Mouse (Mus musculus) limb, embryonic 11.5 days (tissue): ENCODE results near the gene Myo15b. TPM values are rescaled to one million over a fixed set of nuclear protein-coding genes. Genes with fewer than 3 reads are reported as not detected.

Experiments used
- ATAC-seq: fragments of 200-750 bp; cut with Nextera tagmentation; 2 replicates; pipeline ENCODE4 v1.8.0; 2017; ENCODE audit warnings: low read depth; ENCODE audit not compliant: insufficient number of reproducible peaks, low FRiP score, low TSS enrichment
- DNase-seq: peaks from one replicate; pipeline ENCODE4 v3.0.0-alpha.2; 2015; ENCODE audit warnings: low spot score
- H3K27ac ChIP-seq: fragments of 300-500 bp; sonication (generic); replicated peaks from 2 replicates; pipeline ENCODE4 v1.5.1; 2014; ENCODE audit warnings: low read depth, mild to moderate bottlenecking, low read length
- H3K27me3 ChIP-seq: fragments of 300-500 bp; sonication (generic); 2 replicates; pipeline ENCODE4 v1.6.1; 2014; ENCODE audit warnings: mild to moderate bottlenecking, low read length, mixed read lengths; ENCODE audit not compliant: control insufficient read depth, insufficient read depth
- H3K36me3 ChIP-seq: fragments of 300-500 bp; sonication (generic); 2 replicates; pipeline ENCODE4 v1.6.1; 2014; ENCODE audit warnings: mild to moderate bottlenecking, low read length, moderate library complexity, mixed read lengths; ENCODE audit not compliant: control insufficient read depth, insufficient read depth
- H3K4me1 ChIP-seq: fragments of 300-500 bp; sonication (generic); 2 replicates; pipeline ENCODE4 v1.6.1; 2014; ENCODE audit warnings: low read length, mixed read lengths; ENCODE audit not compliant: control insufficient read depth, insufficient read depth
- H3K4me2 ChIP-seq: fragments of 300-500 bp; sonication (generic); 2 replicates; pipeline ENCODE4 v1.6.1; 2014; ENCODE audit warnings: low read depth, mild to moderate bottlenecking, moderate library complexity; ENCODE audit not compliant: severe bottlenecking
- H3K4me3 ChIP-seq: fragments of 300-500 bp; sonication (generic); 2 replicates; pipeline ENCODE4 v1.5.1; 2014; ENCODE audit warnings: low read depth, low read length
- H3K9ac ChIP-seq: fragments of 300-500 bp; sonication (generic); 2 replicates; pipeline ENCODE4 v1.6.1; 2014; ENCODE audit warnings: mild to moderate bottlenecking, low read length
- H3K9me3 ChIP-seq: fragments of 300-500 bp; sonication (generic); 2 replicates; pipeline ENCODE4 v1.6.1; 2016; ENCODE audit warnings: low read length; ENCODE audit not compliant: control insufficient read depth
- WGBS: fragments of 180-500 bp; shearing (Covaris S2); extraction: QIAGEN DNeasy Blood & Tissue Kit; methylation state at CpG from one replicate; pipeline ENCODE4 v1.1.7; 2014; 5-methylcytosine and 5-hydroxymethylcytosine counted together
- polyA plus RNA-seq: library from polyadenylated mRNA; unstranded; fragments of >200 nt; fragmentation: Nextera tagmentation; extraction: Ambion mirVana; gene quantifications from 2 replicates; pipeline ENCODE4 v1.2.1, GENCODE M21; 2014

Gene Myo15b
- polyA plus RNA-seq, 1 experiment from 2014 or later, result 0.11 TPM

DNA sequence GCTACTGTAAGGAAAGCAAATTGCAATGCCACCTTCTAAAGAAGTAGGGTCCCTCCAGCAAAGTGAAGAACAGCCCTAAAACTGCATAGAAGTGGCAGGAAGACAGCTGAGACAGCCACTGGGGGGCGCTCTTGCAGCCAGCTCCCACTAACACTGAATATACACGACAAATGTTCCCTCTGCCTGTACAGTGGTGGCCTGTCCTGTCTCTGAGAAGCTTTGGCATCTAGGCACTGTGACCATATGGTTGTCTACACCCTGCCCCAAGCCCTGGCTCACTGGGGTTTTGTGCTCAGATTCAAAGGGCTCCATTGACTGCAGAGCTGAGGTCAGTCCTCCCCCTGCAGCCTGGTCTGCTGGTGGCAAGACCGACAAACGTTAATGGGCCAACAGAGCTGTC is 40.7 kb downstream of the Myo15b start:
- ATAC-seq (no peak), DNase-seq (peak; percentile 51)
- Histone ChIP-seq H3K36me3 (peaks cover 4% of the 10 kb centered on the region; the same call in 1 of the 2 replicates), H3K4me2 (no peak overlapping the region), H3K4me3 (no peak overlapping the region), H3K9ac (no peak overlapping the region), H3K27ac (no peak overlapping the region), H3K4me1 (peaks cover 9% of the 10 kb centered on the region), H3K27me3 (no peaks in the 10 kb centered on the region), H3K9me3 (no peaks in the 10 kb centered on the region)
- WGBS, result 20% methylated on average over 4 of the region's 4 CpGs

DNA sequence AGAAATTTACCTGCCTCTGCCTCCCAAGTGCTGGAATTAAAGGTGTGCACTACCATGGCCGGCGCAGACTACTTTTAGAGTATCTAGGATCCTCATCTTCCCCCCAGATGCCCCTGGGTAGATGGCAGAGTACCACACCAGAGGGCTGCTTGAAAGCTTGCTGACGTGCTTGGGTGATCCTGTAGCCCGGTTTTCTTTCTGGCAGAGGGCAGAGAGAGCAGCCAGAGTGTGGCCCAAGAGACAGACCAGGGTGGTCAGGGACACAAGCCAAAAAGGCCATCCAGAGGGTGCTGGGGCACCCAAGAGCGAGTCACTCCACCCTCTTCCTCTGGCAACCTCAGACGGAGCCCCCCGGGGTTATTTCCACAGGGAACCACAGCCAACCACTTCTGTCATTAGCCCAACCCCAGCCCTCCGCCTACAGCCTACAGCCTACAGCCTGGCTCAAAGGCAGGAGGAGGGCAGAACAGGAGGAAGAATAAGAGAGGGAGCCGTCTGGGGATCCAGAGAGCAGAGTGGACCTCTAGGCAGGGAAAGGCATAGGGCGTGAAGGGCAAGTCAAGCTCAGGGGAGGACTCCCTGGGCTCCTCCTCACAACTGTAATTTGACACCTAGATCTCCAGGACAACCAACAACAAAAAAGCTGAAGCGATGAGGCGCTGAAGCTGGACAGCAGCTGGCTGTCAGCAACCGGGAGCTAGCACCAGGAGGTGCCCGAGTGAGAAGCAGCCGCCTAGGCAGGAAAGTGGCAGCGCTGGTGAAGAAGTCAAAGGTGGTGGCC is 41.5 kb downstream of the Myo15b start, which contains the start of gene Smim5:
TSS of gene Smim5 (plus strand) at position 481 of the 781 bp plus-strand sequence.
- ATAC-seq, result peak; percentile 38; the same call in 1 of the 2 replicates
- Histone ChIP-seq H3K4me3 (no peak within 1 kb of the TSS), H3K36me3 (peaks cover 4% of the 10 kb centered on the region; the same call in 1 of the 2 replicates), H3K4me2 (no peak within 1 kb of the TSS), H3K9ac (no peak within 1 kb of the TSS; the same call in 1 of the 2 replicates), H3K27ac (peak within 1 kb of the TSS; percentile 33; the same call in 1 of the 2 replicates), H3K4me1 (peaks cover 9% of the 10 kb centered on the region), H3K9me3 (no peaks in the 10 kb centered on the region), H3K27me3 (no peaks in the 10 kb centered on the region)
- WGBS, result 30% methylated on average over 16 of the region's 16 CpGs
- DNase-seq, result peak; percentile 61

DNA sequence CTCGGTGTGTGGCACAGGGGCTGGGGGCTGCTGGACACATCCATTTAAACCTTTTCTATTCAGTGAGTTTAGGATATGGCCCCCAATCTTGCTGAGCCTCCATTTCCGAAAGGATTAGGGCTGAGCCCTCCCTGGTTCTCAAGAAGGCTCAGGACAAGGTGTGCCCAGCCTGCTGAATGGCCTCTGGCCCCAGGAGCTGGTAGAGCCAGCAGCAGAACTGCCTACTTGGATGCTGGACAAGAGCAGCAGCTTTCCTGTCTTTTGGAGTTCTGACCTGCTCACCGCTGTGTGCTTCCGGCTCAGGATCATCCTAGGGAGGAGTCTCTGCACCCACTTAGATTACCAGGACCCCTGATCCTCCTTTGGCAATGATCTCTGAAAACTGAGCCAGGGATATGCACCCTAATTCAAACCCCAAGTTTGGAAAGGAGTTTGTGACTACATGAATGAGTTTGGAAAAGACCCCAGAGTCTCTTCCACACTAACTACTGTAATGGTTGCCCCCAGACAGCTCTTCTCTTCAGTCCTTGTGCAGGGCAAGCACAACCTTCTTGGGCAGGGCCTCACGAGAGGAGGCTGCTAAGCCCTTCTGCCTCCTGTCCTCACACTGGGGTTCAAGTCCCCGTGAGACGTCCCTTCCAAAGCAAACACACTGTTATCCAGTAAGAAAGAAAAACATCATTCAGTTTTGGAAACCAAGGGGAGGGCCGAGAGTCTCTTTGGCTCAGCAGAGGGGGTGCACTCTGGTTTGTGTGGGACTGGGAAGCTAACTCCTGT is 42.5 kb downstream of the Myo15b start:
- 85% methylated on average over 8 of the region's 8 CpGs for WGBS
- no peak overlapping the region for H3K27ac ChIP-seq
- H3K9ac ChIP-seq, result no peak overlapping the region
- no peak overlapping the region for H3K4me3 ChIP-seq
- no peak for ATAC-seq
- no peak for DNase-seq
- no peaks in the 10 kb centered on the region for H3K27me3 ChIP-seq
- peaks cover 9% of the 10 kb centered on the region for H3K4me1 ChIP-seq
- no peaks in the 10 kb centered on the region for H3K9me3 ChIP-seq
- H3K36me3 ChIP-seq, result peaks cover 4% of the 10 kb centered on the region; the same call in 1 of the 2 replicates
- no peak overlapping the region for H3K4me2 ChIP-seq

- Histone ChIP-seq H3K4me3 (no peak overlapping the region), H3K36me3 (peaks cover 4% of the 10 kb centered on the region), H3K9me3 (no peaks in the 10 kb centered on the region), H3K4me1 (peaks cover 9% of the 10 kb centered on the region), H3K9ac (no peak overlapping the region), H3K4me2 (no peak overlapping the region), H3K27me3 (no peaks in the 10 kb centered on the region), H3K27ac (no peak overlapping the region)
- DNase-seq, result no peak
- ATAC-seq, result no peak
- 89% methylated on average over 9 of the region's 9 CpGs for WGBS
Measured at GRCm38 (mm10) chr11:115901338-115902161, 43.3 kb downstream of the Myo15b start.

DNA sequence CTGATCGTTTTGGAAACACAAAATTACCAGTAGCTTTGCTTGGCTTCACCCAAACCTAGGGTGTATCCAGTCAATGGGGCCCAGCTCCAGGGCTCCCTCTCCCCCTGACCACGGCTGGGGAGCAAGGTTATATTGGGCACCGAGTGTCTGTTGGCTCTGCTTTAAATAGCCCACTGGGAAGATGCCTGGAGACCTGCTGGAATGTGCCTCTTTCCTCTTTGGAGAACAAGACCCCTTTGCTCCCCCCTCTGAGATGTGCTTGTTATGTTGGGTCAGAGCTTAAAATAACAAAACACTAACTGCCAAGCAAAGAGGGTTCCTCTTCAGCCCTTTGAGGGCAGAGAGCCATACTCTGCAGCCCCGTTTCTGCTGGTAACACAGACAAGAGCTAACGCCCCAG is 44.0 kb downstream of the Myo15b start:
- Histone ChIP-seq H3K9me3 (no peaks in the 10 kb centered on the region), H3K4me2 (no peak overlapping the region), H3K9ac (no peak overlapping the region), H3K36me3 (peaks cover 2% of the 10 kb centered on the region; the same call in 1 of the 2 replicates), H3K4me1 (peaks cover 9% of the 10 kb centered on the region), H3K4me3 (no peak overlapping the region), H3K27ac (no peak overlapping the region), H3K27me3 (no peaks in the 10 kb centered on the region)
- 82% methylated on average over 5 of the region's 5 CpGs for WGBS
- ATAC-seq (no peak), DNase-seq (no peak)

DNA sequence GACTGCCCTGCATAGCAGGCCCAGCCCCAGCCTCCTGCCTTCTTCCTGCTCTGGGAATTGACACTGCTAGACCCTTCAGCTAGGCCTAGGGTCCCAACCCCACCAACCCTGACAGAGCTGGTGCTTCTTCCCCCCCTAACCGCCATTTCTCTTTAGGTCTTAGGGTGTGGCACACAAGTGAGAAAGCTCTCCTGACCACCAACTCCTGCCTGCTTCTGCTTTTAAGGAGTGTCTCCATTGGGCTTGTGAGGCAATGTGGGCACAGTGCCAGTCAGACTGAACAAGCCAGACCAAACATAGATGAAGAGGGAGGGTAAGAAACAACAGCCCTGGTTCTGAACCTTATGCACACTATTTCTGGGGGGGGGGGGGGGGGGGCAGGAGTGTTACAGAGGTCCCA is 44.6 kb downstream of the Myo15b start:
- Histone ChIP-seq H3K4me1 (peaks cover 9% of the 10 kb centered on the region), H3K9ac (no peak overlapping the region), H3K9me3 (no peaks in the 10 kb centered on the region), H3K27me3 (no peaks in the 10 kb centered on the region), H3K4me3 (no peak overlapping the region), H3K27ac (no peak overlapping the region), H3K4me2 (no peak overlapping the region), H3K36me3 (peaks cover 2% of the 10 kb centered on the region; the same call in 1 of the 2 replicates)
- DNase-seq, result no peak
- no peak for ATAC-seq
- 86% methylated on average over 1 of the region's 1 CpGs for WGBS

DNA sequence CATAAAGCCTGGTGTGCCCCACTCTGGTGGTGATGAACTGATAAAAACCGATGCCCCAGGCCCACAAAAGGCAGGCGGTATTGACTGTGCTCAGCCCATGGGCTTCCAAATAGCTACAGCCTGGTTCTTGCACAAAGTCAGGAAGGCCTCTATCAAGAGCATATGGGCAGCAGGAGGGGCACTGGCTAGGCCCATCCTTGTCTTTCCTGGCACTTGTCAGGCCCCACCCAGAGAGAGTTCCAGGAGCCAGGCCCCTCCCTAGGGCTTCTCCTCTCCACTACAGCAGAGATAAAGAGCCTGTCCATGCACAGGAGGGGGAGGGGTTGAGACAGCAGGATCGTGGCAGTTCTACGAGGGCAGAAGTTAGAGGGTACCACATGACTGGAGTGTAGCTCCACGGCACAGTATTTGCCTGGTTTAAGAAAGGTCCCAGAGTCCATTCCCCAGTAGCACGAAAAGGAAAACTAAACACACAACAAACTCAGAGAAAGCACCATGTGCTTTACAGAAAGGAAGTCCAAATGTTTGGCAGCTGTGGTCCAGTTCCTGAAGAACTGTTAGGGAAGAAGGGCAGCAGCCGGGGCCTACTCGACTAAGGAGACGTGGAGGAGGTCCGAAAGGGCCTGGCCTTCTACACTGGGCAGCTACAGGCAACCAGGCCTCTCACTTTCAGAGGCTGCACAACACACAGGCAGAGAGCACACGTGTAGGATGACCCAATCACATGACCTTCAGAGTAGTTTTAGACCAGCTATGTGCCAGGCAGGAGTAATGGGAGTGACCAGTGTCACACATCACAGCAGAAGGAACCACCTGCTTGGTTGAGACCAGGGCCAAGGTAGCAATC is 45.4 kb downstream of the Myo15b start:
- no peak overlapping the region; the same call in 1 of the 2 replicates for H3K27ac ChIP-seq
- H3K36me3 ChIP-seq, result peaks cover 2% of the 10 kb centered on the region; the same call in 1 of the 2 replicates
- H3K9me3 ChIP-seq, result no peaks in the 10 kb centered on the region
- no peak overlapping the region for H3K4me2 ChIP-seq
- 73% methylated on average over 11 of the region's 11 CpGs for WGBS
- ATAC-seq (no peak), DNase-seq (no peak)
- no peak overlapping the region for H3K4me3 ChIP-seq
- H3K9ac ChIP-seq, result no peak overlapping the region
- no peaks in the 10 kb centered on the region for H3K27me3 ChIP-seq
- peaks cover 9% of the 10 kb centered on the region for H3K4me1 ChIP-seq
